Mouse (Mus musculus) heart, adult 18-20 months (tissue): Measurements from ENCODE around the gene Fshr. TPM values are rescaled to one million over a fixed set of nuclear protein-coding genes. Genes with fewer than 3 reads are reported as not detected.

Experiments
- DNase-seq, 2 experiments: peaks; one replicate each; pipeline ENCODE4 v3.0.0; 2021 to 2022; ENCODE audit warnings: mixed read lengths in 1 of 2
- total RNA-seq, 2 experiments: library from RNA; stranded (reverse); gene quantifications; 2 replicates each; pipeline ENCODE4 v1.2.3; 2021

Gene Fshr
- total RNA-seq, 2 experiments from 2014 or later = not detected

DNA sequence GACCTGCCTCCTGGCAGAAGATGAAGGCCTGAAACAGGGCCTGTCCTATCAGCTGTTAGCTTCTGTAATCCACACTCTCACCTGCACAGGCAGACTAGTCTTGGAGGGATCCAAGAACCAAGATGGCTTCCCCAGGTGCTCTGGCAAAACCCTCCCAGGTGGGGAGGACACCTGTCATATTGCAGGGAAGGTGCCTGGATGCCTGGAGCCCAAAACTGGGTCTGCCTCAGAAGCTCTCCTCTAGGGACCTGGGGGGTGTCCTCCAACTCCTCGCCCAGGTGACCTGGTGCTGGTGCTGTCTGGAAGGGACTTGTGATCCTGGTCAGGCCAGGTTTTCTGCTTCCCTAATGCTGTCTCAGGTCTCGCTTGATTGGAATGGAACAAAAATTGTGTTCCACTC lies 167.5 kb downstream of the Fshr start:
- no peak for DNase-seq

GRCm38 (mm10) chr17:89019518-89019917 lies 181.0 kb downstream of the Fshr start:
- no peak for DNase-seq

DNA sequence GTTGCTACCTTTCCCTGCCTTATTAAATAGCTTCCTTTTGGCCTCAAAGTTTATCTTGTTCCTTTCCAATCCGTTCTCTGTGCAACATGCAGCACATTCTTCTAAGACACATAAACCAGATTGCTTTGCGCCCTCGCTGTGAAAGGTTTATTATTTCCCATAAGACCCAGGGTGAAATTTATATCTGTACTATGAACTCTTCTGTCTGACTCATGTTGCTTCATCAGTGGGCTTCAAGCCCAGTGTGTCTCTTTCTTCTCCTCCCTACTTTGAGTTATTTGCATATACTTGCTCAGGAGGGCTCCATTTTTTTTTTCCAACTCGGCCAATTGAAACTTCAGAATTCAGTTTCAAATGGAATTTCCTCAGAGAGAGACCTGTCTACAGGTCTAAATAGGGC lies 183.5 kb downstream of the Fshr start:
- DNase-seq = no peak

DNA sequence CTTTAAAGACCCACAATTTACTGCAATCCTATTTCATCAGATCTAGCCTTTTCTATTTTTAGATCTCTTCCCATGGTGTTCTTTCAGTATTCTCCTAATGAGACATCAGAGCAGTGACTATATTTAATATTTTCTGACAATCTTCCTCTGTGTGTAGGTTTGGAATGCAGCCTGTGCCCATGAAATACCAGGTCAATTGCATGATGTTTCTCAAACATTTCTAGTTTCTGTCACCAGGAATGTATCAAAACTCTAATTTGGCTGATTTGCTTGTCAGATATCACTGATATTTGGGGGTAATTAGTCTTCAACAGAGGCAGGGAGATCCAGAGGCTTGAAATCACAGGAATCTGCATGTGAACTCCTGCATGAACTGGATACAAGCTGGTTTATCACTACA lies 186.8 kb downstream of the Fshr start:
- DNase-seq = no peak

DNA sequence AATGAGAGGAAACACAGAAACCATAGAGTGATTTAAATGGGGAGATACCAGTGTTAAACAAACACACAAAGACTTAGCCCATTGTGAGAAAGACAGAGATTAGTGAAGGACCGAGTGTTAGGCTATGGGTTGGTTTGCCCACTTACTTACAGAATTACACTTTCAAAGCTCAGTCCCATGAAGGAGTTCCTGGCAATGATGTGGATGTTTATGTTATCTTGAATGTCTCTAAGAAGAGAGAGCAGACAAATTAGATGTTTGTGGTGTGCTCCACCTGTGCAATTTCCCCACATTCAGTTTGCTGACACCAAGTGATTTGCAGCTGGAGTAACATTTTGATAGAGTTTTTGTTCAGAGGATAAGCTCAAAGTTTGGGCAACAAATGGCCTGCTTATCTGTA lies 191.4 kb downstream of the Fshr start:
- DNase-seq = no peak

DNA sequence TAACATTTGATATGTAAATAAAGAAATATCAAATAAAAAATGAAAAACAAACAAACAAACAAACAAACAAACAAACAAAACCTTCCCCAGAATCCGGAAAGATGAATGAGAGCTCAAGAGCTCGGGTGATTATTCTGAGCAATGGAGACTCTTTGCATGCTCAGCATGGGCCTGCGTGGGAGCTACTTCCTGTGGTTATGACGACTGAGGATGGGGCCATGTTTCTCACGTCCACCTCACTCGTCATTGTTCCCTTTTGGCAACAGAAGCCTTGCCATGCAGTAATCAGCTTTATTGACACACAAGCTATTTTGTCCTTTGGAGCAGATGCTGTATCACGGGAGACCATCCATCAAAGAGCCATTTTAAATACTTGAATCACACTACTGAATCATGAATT lies 191.8 kb downstream of the Fshr start:
- DNase-seq = no peak

GRCm38 (mm10) chr17:89005959-89006358 lies 194.5 kb downstream of the Fshr start:
- no peak for DNase-seq

- DNase-seq = no peak
Measured at GRCm38 (mm10) chr17:88999907-89000306, 200.6 kb downstream of the Fshr start.

GRCm38 (mm10) chr17:88998243-88998642 lies 202.2 kb downstream of the Fshr start:
- no peak for DNase-seq

GRCm38 (mm10) chr17:88991238-88991637 lies 209.2 kb downstream of the Fshr start:
- DNase-seq = no peak

- DNase-seq = no peak
Measured at GRCm38 (mm10) chr17:88980708-88981355, 219.6 kb downstream of the Fshr start.

DNA sequence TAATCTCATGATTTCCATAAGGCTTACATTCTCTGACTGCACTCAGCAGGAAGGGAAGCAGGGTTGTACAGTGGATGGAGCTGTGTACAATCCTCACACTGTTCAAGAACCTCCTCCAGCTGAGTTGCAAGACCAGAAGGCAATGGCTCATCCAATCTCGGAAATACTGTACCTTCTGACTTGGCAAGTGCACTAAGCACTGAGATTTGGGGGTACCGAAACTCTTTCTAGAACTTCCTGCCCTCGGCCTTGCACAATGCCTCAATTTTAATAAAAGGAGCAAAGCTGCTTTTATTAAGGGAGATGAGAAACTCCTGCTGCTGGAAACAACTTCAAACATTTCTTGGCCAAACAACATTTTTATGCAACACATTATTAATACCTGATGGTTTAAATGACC lies 225.9 kb downstream of the Fshr start:
- no peak for DNase-seq

DNA sequence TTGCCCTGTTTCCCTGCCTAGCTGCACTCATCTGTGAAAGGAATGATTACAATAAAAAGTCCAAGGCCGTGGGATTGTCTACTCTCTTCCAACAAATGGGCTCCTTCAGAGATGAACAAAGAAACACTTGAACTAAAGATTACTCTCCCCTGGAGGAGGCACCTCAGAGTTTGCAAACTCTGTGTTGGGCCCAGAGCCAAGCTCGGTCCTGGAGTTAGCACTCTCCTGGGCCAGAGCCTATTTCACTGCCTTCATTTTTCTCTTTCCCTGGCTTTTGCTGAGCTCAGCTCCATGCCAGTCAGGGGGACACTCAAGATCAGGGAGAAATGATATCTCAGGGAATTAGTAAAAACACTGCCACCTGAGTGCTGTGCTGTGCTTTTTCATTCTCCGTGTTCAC lies 234.4 kb downstream of the Fshr start:
- DNase-seq = no peak

GRCm38 (mm10) chr17:88954011-88954410 lies 246.5 kb downstream of the Fshr start:
- peak; percentile 1 to 13 for DNase-seq

GRCm38 (mm10) chr17:88938153-88938681 lies 262.3 kb downstream of the Fshr start:
- DNase-seq = no peak

GRCm38 (mm10) chr17:88937341-88938152 lies 262.9 kb downstream of the Fshr start:
- no peak for DNase-seq

DNA sequence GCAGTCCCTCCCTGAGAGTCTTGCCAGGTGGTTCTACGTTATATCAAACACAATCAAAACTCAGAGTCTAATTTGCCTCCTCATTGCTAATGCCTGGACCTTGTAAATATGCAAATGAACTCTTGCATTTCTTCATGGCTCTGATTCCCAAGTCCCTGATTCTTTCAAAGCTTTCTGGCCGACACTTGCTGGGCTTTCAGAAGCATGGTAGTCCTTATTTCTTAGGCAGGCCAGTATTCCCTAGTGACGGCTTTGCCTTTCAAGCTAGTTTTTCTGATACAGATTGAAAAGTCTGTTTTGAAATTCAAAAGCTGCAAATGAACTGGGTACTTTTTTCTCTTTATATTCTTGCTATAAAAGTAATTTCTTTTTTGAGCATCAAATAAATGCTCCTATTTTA lies 263.5 kb downstream of the Fshr start:
- no peak for DNase-seq
